Mouse (Mus musculus) right cerebral cortex, postnatal 4 days (tissue): ENCODE data around the gene Pip5k1a.
A peak's percentile ranks its signal among the peaks of the same experiment; 100 is the strongest.
"Not testable (repeated sequence)": the region's sequence is repeated elsewhere in the genome, so short reads cannot be mapped to it uniquely, and the experiment has no call there.

Experiments used
- DNase-seq: peaks from one replicate; pipeline ENCODE4 v3.0.0-alpha.2; 2022

Pip5k1a gene

GRCm38 (mm10) chr3:95110911-95111726 lies 4.4 kb upstream of the Pip5k1a start, which contains the start of gene Vps72:
Gene Vps72, plus strand, starts transcription at chr3:95111022.
- DNase-seq, result peak; percentile 83

GRCm38 (mm10) chr3:95107898-95108297 lies 1.2 kb upstream of the Pip5k1a start:
- no peak for DNase-seq

- DNase-seq, result not testable (repeated sequence)
These were observed 578 bp upstream of the Pip5k1a start for GRCm38 (mm10) chr3:95107308-95107707.

- no peak for DNase-seq
These were observed 968 bp downstream of the Pip5k1a start for GRCm38 (mm10) chr3:95105586-95106337.

- DNase-seq, result no peak
These were observed 1.6 kb downstream of the Pip5k1a start for GRCm38 (mm10) chr3:95105121-95105520.

- no peak for DNase-seq
These were observed 5.9 kb downstream of the Pip5k1a start for GRCm38 (mm10) chr3:95100854-95101253.

GRCm38 (mm10) chr3:95088071-95088470 lies 18.7 kb downstream of the Pip5k1a start:
- DNase-seq, result no peak

- DNase-seq, result no peak
These were observed 35.1 kb downstream of the Pip5k1a start for GRCm38 (mm10) chr3:95071606-95072005.

- no peak for DNase-seq
These were observed 40.2 kb downstream of the Pip5k1a start for GRCm38 (mm10) chr3:95066570-95066969.

GRCm38 (mm10) chr3:95066095-95066494 lies 40.6 kb downstream of the Pip5k1a start:
- no peak for DNase-seq

- DNase-seq, result no peak
These were observed 41.2 kb downstream of the Pip5k1a start for GRCm38 (mm10) chr3:95065553-95065952.

GRCm38 (mm10) chr3:95063741-95064140 lies 43.0 kb downstream of the Pip5k1a start:
- no peak for DNase-seq

GRCm38 (mm10) chr3:95058078-95058477 lies 48.7 kb downstream of the Pip5k1a start:
- DNase-seq, result no peak

GRCm38 (mm10) chr3:95056275-95056674 lies 50.5 kb downstream of the Pip5k1a start:
- DNase-seq, result no peak

GRCm38 (mm10) chr3:95054481-95055260 lies 52.1 kb downstream of the Pip5k1a start:
- DNase-seq, result no peak

- DNase-seq, result no peak
These were observed 53.0 kb downstream of the Pip5k1a start for GRCm38 (mm10) chr3:95053701-95054100.

GRCm38 (mm10) chr3:95052959-95053358 lies 53.8 kb downstream of the Pip5k1a start:
- peak; percentile 26 for DNase-seq

- DNase-seq, result no peak
These were observed 58.8 kb downstream of the Pip5k1a start for GRCm38 (mm10) chr3:95047914-95048313.

GRCm38 (mm10) chr3:95046462-95047057 lies 60.2 kb downstream of the Pip5k1a start:
- DNase-seq, result no peak

- no peak for DNase-seq
These were observed 63.5 kb downstream of the Pip5k1a start for GRCm38 (mm10) chr3:95043251-95043650.

GRCm38 (mm10) chr3:95042838-95043229 lies 63.9 kb downstream of the Pip5k1a start:
- DNase-seq, result no peak

GRCm38 (mm10) chr3:95042166-95042837 lies 64.4 kb downstream of the Pip5k1a start, which contains the start of gene Psmd4:
Gene Psmd4, minus strand, starts transcription at chr3:95042614.
- DNase-seq, result peak; percentile 94
